Mouse (Mus musculus) testis, adult 2 months (tissue): ENCODE measurements around the gene Zfp26. TPM values are rescaled to one million over a fixed set of nuclear protein-coding genes. Genes with fewer than 3 reads are reported as not detected.
A peak's percentile ranks its signal among the peaks of the same experiment; 100 is the strongest.

Source experiments
- H3K27ac ChIP-seq: fragments of 200-500 bp; 2 replicates; pipeline ENCODE4 v1.5.1; 2012; ENCODE audit warnings: low read depth, low read length; ENCODE audit not compliant: control insufficient read depth, insufficient read depth
- H3K27me3 ChIP-seq: fragments of 200-500 bp; 2 replicates; pipeline ENCODE4 v1.6.1; 2012; ENCODE audit warnings: mild to moderate bottlenecking, low read length, moderate library complexity; ENCODE audit not compliant: control insufficient read depth, insufficient read depth
- H3K36me3 ChIP-seq: fragments of 200-500 bp; 2 replicates; pipeline ENCODE4 v1.6.1; 2012; ENCODE audit warnings: mild to moderate bottlenecking, low read length; ENCODE audit not compliant: control insufficient read depth, insufficient read depth
- H3K4me1 ChIP-seq: fragments of 200-500 bp; 2 replicates; pipeline ENCODE4 v1.6.1; 2012; ENCODE audit warnings: low read length; ENCODE audit not compliant: control insufficient read depth, insufficient read depth
- H3K4me3 ChIP-seq: fragments of 200-500 bp; 2 replicates; pipeline ENCODE4 v1.5.1; 2012; ENCODE audit warnings: low read depth, mild to moderate bottlenecking, low read length, moderate library complexity, mixed read lengths; ENCODE audit not compliant: control insufficient read depth
- CTCF ChIP-seq: fragments of 200-500 bp; IDR thresholded peaks from 2 replicates; pipeline ENCODE4 v1.5.1; 2012; ENCODE audit warnings: low read depth, mild to moderate bottlenecking, inconsistent platforms, low read length, moderate library complexity; ENCODE audit not compliant: control insufficient read depth, insufficient read depth, insufficient replicate concordance
- POLR2A ChIP-seq: fragments of 200-500 bp; IDR thresholded peaks from 2 replicates; pipeline ENCODE4 v1.6.1; 2012; ENCODE audit warnings: low read depth, mild to moderate bottlenecking, inconsistent platforms, low read length, moderate library complexity; ENCODE audit not compliant: control insufficient read depth
- polyA plus RNA-seq: library from polyadenylated mRNA; depleted of rRNA; stranded (reverse); fragments of >200 nt; gene quantifications from 2 replicates; pipeline ENCODE4 v1.2.3, GENCODE M21; 2012

Gene Zfp26
- polyA plus RNA-seq, 1 experiment = 2.3 TPM

DNA sequence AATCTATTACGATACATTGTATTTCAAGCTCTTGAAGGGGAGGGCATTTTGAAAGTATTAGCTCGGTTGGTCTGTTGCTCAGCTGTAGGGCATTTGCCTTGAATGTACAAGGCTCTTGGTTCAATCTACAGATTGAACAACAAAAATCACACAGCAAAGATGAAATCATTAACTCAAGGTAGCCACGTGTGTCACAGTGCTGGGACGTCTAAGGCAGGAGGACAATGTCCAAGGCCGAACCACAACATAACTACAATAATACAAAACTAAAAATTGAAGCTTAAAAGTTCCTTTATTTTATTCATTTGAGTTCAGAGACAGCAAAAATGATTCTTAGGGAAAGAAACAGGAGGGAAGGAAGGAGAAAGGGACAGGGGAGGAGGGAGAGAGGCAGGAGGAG is 29.6 kb upstream of the Zfp26 start:
- Histone ChIP-seq H3K27me3 (no peaks in the 10 kb centered on the region), H3K4me3 (no peak overlapping the region), H3K36me3 (peaks cover 3% of the 10 kb centered on the region), H3K4me1 (no peaks in the 10 kb centered on the region), H3K27ac (no peak overlapping the region)
- TF ChIP-seq CTCF (no peak), POLR2A (no peak)

DNA sequence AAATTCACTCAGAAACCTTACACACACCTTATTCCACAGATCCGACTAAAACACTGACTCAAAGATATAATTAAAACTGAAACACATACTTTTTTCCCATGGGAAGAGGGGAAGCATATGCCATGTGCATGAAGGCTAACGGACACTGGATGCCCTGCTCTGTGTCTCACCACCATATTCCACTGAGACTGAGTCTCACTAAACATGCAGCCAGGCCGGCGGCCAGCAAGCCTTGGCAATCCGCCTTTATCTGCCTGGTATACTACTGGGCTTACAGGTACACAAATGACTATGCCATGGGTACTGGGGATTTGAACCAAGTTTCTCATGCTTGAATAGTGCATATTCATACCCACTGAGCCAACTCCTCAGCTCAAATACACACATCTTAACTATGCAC is 19.4 kb upstream of the Zfp26 start:
- Histone ChIP-seq H3K36me3 (no peaks in the 10 kb centered on the region; the same call in 1 of the 2 replicates), H3K4me1 (no peaks in the 10 kb centered on the region), H3K27me3 (no peaks in the 10 kb centered on the region), H3K27ac (no peak overlapping the region), H3K4me3 (no peak overlapping the region)
- TF ChIP-seq CTCF (no peak), POLR2A (no peak)

DNA sequence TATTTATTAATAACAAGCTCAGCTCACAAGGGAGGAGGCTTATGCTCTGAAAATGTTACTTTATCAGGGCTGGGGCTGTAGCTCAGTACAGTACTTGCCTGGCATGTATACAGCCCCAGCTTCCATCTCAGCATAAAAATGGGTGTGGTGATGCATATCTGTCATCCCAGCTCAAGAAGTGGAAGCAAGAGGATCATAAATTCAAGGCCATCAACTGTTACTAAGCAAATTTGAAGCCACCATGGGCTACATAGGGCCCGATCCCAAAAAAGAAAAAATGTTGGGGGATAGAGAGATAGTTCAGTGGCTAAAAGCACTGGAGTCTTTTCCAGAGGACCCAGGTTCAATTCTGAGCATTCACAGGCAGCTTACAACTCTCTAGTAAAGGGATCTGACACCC is 16.7 kb upstream of the Zfp26 start:
- Histone ChIP-seq H3K4me3 (no peak overlapping the region), H3K4me1 (no peaks in the 10 kb centered on the region), H3K36me3 (peaks cover 2% of the 10 kb centered on the region), H3K27ac (no peak overlapping the region), H3K27me3 (no peaks in the 10 kb centered on the region)
- TF ChIP-seq CTCF (no peak), POLR2A (no peak)

DNA sequence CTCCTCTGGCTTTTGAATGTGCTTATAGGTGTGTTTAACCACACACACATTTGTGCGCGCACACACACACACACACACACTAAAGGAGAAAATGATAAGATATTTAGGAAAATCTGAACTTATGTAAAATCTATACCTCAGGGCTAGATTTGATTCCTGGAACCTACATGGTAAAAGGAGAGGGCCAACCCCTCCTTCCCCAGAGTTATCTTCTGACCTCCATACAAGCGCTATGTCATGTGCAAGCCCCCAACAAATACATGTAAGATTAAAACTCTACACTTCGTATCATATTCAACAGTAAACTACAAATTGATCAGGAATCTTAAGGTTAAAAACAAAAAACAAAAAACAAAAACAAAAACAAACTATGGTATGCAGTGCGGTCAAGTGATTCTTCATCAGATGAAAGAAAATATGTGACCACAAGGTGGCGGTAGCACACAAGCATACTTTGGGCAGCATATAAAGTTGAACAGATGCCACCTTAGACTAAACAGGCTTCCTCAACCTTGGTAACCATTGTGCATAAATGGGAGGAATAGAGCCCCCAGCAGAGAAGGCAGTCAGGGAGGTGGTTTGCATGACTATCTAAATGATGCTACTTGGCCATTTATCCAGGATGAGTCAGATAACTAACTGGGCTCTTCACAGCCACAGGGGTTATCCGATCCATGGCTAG is 6.9 kb upstream of the Zfp26 start:
- Histone ChIP-seq H3K27ac (no peak overlapping the region), H3K4me1 (no peaks in the 10 kb centered on the region), H3K36me3 (peaks cover 3% of the 10 kb centered on the region)

DNA sequence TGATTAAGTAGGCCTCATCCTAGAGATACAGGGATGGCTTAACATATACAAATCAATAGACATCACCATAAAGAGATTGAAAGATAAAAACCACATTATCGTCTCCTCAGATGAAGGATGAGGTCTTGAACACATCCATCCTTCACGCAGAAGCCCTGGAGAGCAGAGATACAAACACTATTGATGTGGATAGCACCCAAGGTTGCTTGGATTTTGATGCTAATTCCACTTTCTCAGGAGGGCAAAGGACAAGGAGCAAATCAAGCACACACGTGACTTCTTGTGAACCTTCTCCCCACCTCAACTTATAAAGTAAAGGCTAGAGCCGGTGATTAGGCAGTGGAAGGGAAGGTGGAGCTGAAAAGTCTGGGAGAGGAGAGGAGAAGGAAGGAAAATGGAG is 6.3 kb downstream of the Zfp26 start:
- TF ChIP-seq CTCF (no peak), POLR2A (no peak)
- no peaks in the 10 kb centered on the region for H3K36me3 ChIP-seq
- H3K27me3 ChIP-seq = no peaks in the 10 kb centered on the region
- no peak overlapping the region for H3K4me3 ChIP-seq
- H3K27ac ChIP-seq = no peak overlapping the region
- H3K4me1 ChIP-seq = no peaks in the 10 kb centered on the region

More for the DNA sequence above, 6.9 kb upstream of the Zfp26 start:
- TF ChIP-seq CTCF (peak; percentile 28; the same call in 1 of the 2 replicates), POLR2A (no peak)
- H3K4me3 ChIP-seq = no peak overlapping the region
- no peaks in the 10 kb centered on the region for H3K27me3 ChIP-seq

DNA sequence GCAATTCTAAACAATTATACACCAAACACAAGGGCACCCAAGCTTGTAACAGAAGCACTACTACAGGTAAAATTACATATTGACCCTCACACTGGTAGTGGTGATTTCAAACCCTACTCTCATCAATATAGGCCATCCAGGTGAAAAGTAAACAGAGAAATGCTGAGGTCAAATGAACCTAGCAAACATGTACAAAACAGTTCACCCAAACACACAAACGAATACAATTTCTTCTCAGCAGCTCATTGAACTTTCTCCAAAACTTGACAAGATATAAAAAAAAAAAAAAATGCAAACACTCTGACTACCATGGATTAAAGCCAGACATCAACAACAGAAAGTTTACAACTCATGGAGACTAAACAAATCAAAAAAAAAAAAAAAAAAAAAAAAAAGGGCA is 8.5 kb downstream of the Zfp26 start:
- Histone ChIP-seq H3K27me3 (no peaks in the 10 kb centered on the region), H3K27ac (no peak overlapping the region), H3K36me3 (no peaks in the 10 kb centered on the region), H3K4me1 (no peaks in the 10 kb centered on the region), H3K4me3 (no peak overlapping the region)
- TF ChIP-seq POLR2A (no peak), CTCF (no peak)

DNA sequence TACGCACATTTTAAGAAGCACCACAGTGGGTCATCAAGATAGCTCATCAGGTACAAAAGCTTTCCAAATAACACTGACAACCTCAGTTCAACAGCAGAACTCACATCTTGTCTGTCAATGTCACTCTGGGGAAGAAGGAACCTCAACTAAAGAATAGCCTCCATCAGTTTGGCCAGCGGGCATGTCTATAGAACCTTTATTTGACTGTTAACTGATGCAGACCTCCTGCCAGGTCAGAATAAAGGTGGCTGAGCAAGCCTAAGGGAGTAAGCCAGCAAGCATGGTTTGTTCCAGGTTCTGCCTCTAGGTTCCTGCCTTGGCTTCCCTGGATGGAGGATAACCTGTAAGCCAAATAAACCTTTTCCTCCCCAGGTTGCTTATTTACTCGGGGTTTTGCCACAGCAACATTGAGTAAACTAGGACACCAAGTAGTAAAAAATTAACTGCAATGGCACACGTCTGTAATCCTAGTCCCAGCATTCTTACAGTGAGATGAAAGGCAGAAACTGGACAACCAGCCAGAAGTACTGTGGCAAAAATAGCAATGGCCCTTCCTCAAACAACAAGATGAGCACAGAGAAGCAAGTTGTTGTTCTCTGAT is 16.7 kb downstream of the Zfp26 start:
- Histone ChIP-seq H3K36me3 (peaks cover 2% of the 10 kb centered on the region), H3K27ac (no peak overlapping the region), H3K27me3 (no peaks in the 10 kb centered on the region), H3K4me1 (no peaks in the 10 kb centered on the region), H3K4me3 (no peak overlapping the region)
- TF ChIP-seq CTCF = no peak
- no peak for TF ChIP-seq POLR2A

DNA sequence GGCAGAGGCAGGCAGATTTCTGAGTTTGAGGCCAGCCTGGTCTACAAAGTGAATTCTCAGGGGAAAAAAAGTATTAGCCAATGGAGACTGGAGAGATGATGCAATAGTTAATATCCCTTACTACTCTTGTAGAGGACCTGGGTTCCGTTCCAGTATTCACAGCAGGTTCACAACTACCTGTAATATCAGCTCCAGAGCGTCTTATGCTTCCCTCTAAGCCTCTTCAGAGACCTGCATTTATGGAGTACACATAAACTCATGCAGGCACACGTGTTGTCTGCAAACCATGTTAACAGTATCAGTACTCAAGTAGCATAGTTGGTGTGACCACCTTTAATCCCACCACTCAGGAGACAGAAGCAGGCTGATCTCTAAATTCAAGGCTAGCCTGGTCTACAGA is 30.0 kb downstream of the Zfp26 start:
- H3K27me3 ChIP-seq = no peaks in the 10 kb centered on the region
- TF ChIP-seq CTCF (no peak), POLR2A (no peak)
- no peaks in the 10 kb centered on the region for H3K4me1 ChIP-seq

More for the DNA sequence above, 30.0 kb downstream of the Zfp26 start:
- Histone ChIP-seq H3K36me3 (no peaks in the 10 kb centered on the region), H3K4me3 (no peak overlapping the region), H3K27ac (no peak overlapping the region)
